Mouse (Mus musculus) cerebellum, adult (tissue): ENCODE data around the gene Muc13.

ENCODE experiments used
- ATAC-seq: cut with Nextera tagmentation; 2 replicates; pipeline ENCODE4 v1.9.2; 2017; ENCODE audit warnings: mild to moderate bottlenecking, moderate library complexity, mixed read lengths; ENCODE audit not compliant: insufficient number of reproducible peaks, low FRiP score, low TSS enrichment

Muc13 gene

DNA sequence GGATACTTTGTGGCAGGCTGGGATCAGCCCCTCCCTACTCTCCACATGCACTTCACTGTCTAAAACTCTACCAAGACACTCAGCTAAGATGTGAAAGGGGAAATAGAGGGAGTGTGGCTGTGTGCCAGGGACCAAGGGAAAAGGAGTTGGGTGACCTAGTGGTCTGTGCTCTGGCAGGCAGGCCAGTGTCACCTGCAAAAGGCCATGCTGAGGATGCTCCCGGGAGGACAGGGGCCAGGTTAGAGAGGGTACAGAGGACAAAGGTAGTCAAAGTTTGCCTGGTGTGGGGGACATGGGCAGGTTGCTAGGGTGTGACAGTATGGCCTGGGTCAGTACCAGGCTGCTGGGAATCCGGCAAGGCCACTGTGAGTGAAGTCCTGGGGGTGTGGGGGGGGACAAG lies 64.9 kb downstream of the Muc13 start:
- no peak for ATAC-seq

- ATAC-seq = no peak
These were observed 65.5 kb downstream of the Muc13 start for GRCm38 (mm10) chr16:33859380-33859779.

DNA sequence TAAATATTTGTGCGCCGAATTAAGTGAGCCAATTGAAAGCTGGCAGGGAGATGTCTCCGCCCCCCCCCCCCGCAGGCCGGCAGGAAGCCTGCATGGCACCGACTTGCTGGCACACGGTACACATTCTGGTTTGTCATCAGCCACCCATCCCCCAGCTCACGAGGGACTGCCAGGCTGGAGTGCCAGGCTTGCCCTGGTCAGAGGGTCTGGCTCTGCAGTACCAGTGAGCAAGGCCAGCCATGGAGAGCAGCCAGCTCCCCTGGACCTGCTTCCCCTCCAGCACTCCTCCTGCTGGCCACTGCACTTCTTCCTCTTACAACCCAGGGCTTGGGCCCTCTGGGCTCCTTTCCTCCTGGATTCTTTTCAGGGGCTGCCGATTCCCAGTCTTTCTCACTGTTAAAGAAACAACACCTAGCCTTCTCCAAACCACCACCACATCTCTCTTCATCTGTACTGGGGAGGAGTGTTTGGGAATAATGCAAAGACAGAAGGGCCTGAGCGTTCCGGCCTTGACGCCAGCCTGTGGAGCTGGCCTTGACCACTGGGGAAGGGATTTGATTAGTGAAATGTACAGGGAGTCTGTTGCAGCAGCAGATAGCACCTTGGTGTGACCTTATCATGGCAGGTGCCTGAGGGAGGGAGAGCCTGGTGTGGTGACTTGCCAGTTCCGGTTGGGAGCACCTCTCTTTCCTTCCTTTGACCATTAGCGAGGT lies 66.3 kb downstream of the Muc13 start:
- ATAC-seq = peak; percentile 92

- ATAC-seq = 0 out of 2 replicates have a peak, but pooled peaks have one; percentile 8
These were observed 68.6 kb downstream of the Muc13 start for GRCm38 (mm10) chr16:33862406-33862805.

- ATAC-seq = no peak; the same call in 1 of the 2 replicates
These were observed 69.4 kb downstream of the Muc13 start for GRCm38 (mm10) chr16:33863208-33863751.
